Mouse (Mus musculus): ENCODE results near the gene Nid1.

Gene Nid1

DNA sequence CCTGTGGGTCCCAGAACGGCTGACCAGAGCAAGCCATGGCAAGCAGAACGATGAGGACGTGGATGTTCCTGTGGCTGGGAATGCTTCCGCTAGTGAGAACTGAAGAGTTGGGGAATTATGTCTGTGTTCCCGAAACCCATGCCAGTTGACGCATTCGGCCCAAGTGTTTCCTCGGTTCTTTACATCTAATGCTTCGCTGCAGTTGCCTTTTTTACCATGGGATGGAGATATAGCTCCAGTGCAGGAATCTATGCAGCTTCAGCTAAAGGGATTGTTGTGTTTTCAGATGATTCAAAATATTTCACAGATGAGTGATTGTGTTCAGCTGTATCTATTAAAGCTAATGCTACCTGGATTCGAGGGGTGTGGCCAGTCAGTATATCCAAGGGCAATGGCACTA lies 105.7 kb downstream of the Nid1 start:
- DNase-seq (ENCODE audit: low read depth, low spot score) = peak; percentile 63

DNA sequence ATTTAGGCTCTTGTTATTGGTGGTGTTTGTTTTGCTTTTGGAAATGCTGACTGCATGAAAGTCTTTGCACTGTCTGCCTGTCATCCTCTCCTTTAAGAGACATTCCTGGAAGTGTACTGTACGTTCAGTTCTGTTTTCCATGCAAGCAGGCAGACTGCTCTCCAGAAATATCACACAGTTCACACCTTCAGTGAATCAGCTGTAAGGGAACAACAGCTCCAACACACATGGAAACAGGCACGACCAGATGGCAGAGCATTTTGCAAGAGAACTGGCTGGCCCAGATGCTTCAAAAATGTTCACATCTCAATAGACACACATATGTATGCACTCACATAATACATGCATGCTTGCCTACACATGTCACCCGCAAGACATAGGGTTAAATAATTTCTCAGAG lies 109.4 kb downstream of the Nid1 start:
- DNase-seq (ENCODE audit: low read depth, low spot score) = peak; percentile 94

DNA sequence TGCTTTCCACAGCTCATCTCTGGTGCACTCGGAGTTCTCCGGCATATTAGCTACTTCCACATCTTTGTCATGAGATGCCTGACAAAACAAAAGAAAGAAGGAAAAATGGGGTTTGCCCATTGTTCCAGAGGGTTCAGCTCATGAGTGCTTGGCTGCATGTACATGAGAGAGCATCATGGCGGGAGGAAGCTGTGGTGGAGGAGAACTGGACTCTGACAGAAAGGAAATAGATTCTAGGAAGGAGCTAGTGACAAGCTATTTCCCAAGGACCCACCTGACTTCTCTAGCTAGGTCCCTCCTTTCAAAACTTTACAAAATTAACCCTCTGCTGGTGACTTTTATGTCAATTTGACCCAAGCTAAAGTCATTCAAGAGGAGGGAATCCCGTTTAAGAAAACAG lies 110.5 kb downstream of the Nid1 start:
- no peak for DNase-seq (ENCODE audit: low read depth, low spot score)

DNA sequence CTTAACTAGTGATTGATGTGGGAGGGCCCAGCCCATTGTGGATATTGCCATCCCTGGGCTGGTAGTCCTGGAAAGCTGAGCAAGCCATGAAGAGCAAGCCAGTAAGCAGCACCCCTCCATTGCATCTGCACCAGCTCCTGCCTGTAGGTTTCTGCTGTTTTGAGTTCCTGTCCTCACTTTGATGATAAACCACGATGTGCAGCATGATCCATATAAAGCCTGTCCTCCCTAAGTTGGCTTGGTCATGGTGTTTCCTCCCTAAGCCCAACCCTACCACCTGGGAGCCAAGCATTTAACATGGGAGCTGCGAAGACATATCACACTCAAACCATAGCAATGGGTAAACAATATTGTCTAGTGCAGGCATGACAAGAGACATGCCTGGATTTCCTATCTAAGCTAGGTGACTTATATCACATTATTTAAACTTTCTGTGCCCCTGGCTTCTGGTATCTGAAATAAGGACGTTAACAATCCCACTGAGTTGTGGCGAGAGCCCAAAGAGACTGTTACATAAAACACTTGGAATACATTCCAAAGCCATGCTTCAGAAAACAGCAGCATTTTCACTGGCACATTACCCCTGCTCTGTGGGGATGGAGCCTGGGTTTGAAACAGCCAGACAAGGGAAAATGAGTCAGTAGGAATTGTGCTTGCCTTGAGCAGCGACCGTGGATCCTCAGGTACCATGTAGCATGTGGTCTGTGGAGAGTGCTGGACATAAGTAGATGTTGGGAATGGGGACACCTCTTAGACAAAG lies 111.3 kb downstream of the Nid1 start:
- peak; percentile 59 for DNase-seq (ENCODE audit: low read depth, low spot score)

DNA sequence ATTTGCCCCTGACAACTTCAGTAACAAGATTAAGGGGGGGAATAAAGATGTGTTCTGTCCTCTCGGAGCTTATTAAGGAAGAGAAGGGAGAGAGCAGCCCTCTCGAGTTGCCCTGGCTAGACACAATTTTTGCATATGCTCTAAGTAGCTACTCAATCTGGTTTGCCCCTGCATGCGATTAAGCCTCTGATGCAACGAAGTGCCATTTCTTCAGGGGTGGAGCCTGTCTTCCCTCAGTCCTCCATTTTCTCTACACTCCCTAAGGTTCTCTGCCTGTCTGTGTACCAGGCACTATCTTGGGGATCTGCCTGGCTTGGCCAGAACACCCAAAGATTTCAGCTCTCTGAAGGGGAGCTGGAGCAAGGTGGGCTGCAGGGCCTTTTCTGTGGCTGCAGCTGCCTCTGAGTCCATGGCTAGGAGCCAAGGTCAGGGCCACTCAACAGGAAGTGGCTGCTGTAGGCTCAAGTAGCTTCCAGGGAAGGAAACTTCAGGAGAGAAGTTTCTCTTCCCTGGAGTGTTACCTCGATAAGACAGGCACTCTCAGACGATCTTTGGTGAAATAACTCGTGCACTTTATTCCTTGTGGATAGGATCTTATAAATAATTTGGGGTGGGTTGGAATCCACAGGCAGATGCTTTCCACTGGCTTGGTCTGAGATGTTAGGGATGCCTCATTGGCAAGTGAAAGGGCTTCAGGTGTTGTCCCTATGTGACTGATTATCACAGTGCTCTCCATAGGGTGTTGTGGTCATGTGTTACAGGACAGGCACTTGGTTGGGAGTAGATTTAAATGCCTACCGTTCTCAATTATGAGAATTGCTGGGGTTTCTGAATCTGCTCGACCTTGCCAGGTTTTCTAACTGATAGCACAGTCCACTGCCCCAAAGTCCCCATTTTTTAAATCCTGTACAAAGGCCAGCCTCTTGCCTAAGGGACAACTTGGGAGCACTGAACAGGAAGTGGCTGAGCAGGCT lies 112.6 kb downstream of the Nid1 start:
- no peak for DNase-seq (ENCODE audit: low read depth, low spot score)

DNA sequence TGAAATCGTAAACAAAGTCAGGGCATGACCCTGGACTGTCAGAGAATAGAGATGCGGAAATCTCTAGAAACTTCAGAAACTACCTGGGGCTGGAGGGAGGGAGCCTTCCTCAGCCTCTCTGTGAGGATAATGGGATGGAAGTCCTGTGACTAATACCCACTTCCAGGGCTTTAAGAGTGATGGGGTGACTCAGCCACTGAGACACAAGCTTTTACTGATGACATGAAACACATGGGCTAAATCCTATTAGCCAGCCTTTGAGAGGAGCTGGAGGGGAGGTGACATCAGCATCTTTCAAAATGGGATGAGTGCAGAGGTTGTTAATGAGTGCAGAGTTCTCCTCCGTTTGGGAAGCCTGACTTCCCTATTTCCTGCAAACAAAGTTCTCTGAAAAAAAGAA lies 114.7 kb downstream of the Nid1 start:
- DNase-seq (ENCODE audit: low read depth, low spot score) = peak; percentile 61

DNA sequence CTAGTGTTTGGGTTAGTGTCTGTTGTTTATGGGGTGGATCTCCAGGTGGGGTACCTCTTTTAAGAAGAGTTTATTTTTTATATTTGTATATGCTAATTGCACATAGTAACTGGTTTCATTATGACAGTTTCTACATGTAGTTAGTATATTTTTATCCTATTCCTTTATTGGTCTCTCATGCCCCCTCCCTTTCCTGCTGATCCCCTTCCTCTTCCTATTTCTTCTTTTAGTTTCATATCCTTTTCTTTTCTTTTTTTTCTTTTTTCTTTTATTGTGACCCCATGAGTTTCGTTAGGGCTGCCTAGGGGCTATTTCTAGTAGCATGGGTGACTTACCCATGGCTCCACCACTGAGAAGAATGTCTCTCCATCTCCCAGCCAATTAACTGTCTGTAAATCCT lies 116.3 kb downstream of the Nid1 start:
- no peak for DNase-seq (ENCODE audit: low read depth, low spot score)

DNA sequence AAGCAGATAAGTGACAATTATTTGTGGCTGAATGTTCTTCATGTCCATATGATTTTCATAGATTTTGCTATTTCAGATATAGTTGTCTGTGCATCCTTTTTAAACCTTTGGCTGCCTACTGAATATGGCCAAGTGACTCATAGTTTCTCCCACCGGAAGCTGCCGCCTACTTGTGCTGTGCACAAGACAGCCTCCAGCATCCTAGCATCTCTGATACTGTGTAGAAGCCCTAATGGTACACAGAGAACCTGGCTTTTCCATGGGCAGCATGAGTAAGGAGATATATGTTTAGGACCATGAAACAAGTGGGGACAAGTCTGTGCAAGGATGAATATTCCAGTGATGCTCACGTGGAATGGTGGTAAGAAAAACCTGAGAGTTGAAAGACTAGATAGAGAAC lies 117.8 kb downstream of the Nid1 start:
- DNase-seq (ENCODE audit: low read depth, low spot score) = peak; percentile 84

DNA sequence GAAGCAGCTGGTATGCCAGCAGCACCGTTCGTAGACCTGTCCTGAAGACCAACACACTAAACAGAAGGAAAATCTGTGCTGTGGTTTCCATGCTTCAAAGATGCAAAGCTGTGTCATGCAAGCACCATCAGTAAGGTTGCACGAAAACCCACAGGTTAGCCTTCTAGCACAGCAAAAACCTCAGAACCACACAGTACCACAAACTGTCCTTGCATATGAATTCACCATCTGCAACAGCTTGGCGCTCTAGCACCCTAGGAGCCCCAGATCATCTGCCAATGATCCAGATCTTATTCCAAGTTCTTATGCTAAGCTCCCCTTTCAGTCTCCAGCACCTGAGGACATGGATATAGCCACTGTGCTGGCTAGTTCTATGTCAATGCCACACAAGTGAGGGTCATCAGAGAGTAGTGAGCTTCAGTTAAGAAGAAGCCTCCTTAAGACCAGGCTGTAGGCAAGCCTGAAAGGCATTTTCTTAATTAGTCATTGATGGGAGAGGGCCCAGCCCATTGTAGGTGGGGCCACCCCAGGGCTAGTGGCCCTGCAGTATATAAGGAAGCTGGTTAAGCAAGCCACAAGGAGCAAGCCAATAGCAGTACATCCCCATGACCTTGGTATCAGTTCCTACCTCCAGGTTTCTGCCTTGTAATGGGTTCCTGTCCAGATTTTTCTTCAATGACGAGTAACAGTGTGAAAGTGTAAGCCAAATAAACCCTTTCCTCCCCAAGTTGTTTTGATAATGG lies 119.8 kb downstream of the Nid1 start:
- DNase-seq (ENCODE audit: low read depth, low spot score) = peak; percentile 76

DNA sequence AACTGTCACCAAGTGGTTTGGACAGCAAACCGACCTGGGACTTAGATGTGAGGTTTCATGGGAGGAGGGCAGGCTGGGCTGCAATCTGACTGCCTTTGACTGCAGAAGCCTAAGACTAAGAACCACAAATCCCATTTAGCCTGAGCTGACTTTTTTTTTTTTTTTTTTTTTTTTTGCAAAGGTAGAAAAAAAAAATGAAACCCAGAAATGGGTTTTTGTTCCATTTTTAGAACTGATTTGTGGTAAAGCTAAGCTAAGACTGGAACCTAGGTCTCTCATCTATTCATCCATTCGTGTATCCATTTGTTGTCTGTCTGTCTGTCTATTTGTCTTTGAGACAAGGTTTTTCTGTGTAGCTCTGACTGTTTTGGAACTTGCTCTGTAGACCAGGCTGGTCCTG lies 120.9 kb downstream of the Nid1 start:
- no peak for DNase-seq (ENCODE audit: low read depth, low spot score)

DNA sequence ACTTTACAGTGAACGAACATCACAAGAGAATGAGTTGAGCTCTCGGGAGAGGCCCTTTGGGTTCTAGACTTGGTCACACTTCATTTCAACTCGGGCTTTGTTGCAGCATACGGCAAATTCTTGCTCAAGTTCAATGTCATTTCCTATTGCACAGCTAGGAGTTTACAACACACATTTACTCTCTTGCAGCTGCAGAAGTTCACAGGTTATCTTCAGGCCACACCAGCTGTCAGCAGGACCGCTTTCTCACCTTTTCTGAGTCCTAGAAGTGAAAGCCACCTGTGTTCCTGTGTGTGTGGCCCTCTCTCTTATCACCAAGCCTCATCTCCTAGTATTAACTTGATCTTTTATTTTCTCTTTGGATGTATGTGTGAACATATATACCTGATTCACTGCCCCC lies 121.5 kb downstream of the Nid1 start:
- no peak for DNase-seq (ENCODE audit: low read depth, low spot score)

All from brain, adult 2 months (tissue).